Mouse (Mus musculus): Measurements from ENCODE around the gene Cd3d.

DNA sequence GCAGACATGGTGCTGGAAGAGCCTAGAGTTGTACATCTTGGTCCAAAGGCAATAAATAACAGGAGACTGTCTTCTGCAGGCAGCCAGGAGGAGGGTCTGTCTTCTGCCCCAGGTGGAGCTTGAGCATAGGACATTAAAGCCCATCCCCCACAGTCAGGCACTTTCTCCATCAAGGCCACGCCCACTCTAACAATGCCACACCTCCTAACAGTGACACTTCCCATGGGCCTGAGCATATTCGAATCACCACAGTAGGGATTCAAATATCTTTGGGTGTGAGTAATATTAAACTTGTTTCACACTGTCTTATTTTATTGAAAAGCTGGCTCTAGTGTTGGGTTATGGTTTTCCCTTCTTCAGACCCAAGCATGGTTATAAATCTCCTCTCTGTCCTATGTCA lies 10.2 kb downstream of the Cd3d start:
- no peak for TF ChIP-seq CTCF (IDR thresholded peaks at IDR 0.05; ENCODE audit: low read depth, low read length)
- TF ChIP-seq POLR2A (IDR thresholded peaks at IDR 0.05; ENCODE audit: extremely low read depth, insufficient read depth, low read length), result no peak
